Mouse (Mus musculus) natural killer cell, adult 2 months (primary cell): ENCODE results near the gene Cdh13.

Source experiments
- DNase-seq, 2 experiments: peaks; one replicate each; pipeline ENCODE4 v3.0.0; 2022; ENCODE audit warnings: low spot score in 2 of 2

The Cdh13 gene

GRCm38 (mm10) chr8:118565887-118566747 lies 282.6 kb downstream of the Cdh13 start:
- DNase-seq: no peak

GRCm38 (mm10) chr8:118569366-118569765 lies 285.8 kb downstream of the Cdh13 start:
- no peak for DNase-seq

- no peak for DNase-seq
Observed at GRCm38 (mm10) chr8:118581256-118581655, 297.7 kb downstream of the Cdh13 start.

- no peak for DNase-seq
Observed at GRCm38 (mm10) chr8:118582185-118582584, 298.7 kb downstream of the Cdh13 start.

GRCm38 (mm10) chr8:118587981-118588380 lies 304.4 kb downstream of the Cdh13 start:
- DNase-seq: no peak

GRCm38 (mm10) chr8:118596816-118597215 lies 313.3 kb downstream of the Cdh13 start:
- DNase-seq: no peak

GRCm38 (mm10) chr8:118601376-118601775 lies 317.8 kb downstream of the Cdh13 start:
- DNase-seq: no peak

- no peak for DNase-seq
Observed at GRCm38 (mm10) chr8:118602074-118602473, 318.5 kb downstream of the Cdh13 start.

- DNase-seq: no peak
Observed at GRCm38 (mm10) chr8:118611551-118611950, 328.0 kb downstream of the Cdh13 start.

GRCm38 (mm10) chr8:118618195-118618594 lies 334.7 kb downstream of the Cdh13 start:
- no peak for DNase-seq

- DNase-seq: no peak
Observed at GRCm38 (mm10) chr8:118626425-118626824, 342.9 kb downstream of the Cdh13 start.

- DNase-seq: no peak
Observed at GRCm38 (mm10) chr8:118627737-118628136, 344.2 kb downstream of the Cdh13 start.

GRCm38 (mm10) chr8:118628702-118629101 lies 345.2 kb downstream of the Cdh13 start:
- DNase-seq: no peak

GRCm38 (mm10) chr8:118635296-118636060 lies 351.9 kb downstream of the Cdh13 start:
- DNase-seq: no peak

GRCm38 (mm10) chr8:118639606-118640005 lies 356.1 kb downstream of the Cdh13 start:
- DNase-seq: no peak

- DNase-seq: no peak
Observed at GRCm38 (mm10) chr8:118641799-118642198, 358.3 kb downstream of the Cdh13 start.

- no peak for DNase-seq
Observed at GRCm38 (mm10) chr8:118648801-118649537, 365.4 kb downstream of the Cdh13 start.

- no peak for DNase-seq
Observed at GRCm38 (mm10) chr8:118649981-118650380, 366.4 kb downstream of the Cdh13 start.

GRCm38 (mm10) chr8:118662001-118662829 lies 378.7 kb downstream of the Cdh13 start:
- DNase-seq: no peak

GRCm38 (mm10) chr8:118665081-118665480 lies 381.5 kb downstream of the Cdh13 start:
- no peak for DNase-seq

GRCm38 (mm10) chr8:118667736-118668135 lies 384.2 kb downstream of the Cdh13 start:
- no peak for DNase-seq
